Mouse (Mus musculus) hindlimb bud, embryonic 11.5 days (tissue): ENCODE measurements around the gene Pcdh15.

ENCODE experiments used
- DNase-seq: peaks from one replicate; pipeline ENCODE4 v3.0.0-alpha.2; 2012; ENCODE audit warnings: low read depth, low spot score; ENCODE audit errors: extremely low spot score

Pcdh15 gene

GRCm38 (mm10) chr10:73805069-73805468 is 705.9 kb downstream of the Pcdh15 start:
- DNase-seq = no peak

GRCm38 (mm10) chr10:73812311-73812710 is 713.2 kb downstream of the Pcdh15 start:
- no peak for DNase-seq

- DNase-seq = no peak
These were observed 722.8 kb downstream of the Pcdh15 start for GRCm38 (mm10) chr10:73821657-73822583.

GRCm38 (mm10) chr10:73823214-73823613 is 724.1 kb downstream of the Pcdh15 start:
- DNase-seq = no peak

- no peak for DNase-seq
These were observed 727.2 kb downstream of the Pcdh15 start for GRCm38 (mm10) chr10:73826354-73826753.

- DNase-seq = no peak
These were observed 729.6 kb downstream of the Pcdh15 start for GRCm38 (mm10) chr10:73828781-73829180.

- no peak for DNase-seq
These were observed 745.9 kb downstream of the Pcdh15 start for GRCm38 (mm10) chr10:73844998-73845397.

- no peak for DNase-seq
These were observed 763.0 kb downstream of the Pcdh15 start for GRCm38 (mm10) chr10:73862181-73862580.

GRCm38 (mm10) chr10:73878055-73878728 is 779.0 kb downstream of the Pcdh15 start:
- DNase-seq = no peak

GRCm38 (mm10) chr10:73878729-73879067 is 779.6 kb downstream of the Pcdh15 start:
- DNase-seq = no peak

GRCm38 (mm10) chr10:73887771-73888170 is 788.6 kb downstream of the Pcdh15 start:
- peak; percentile 18 for DNase-seq

GRCm38 (mm10) chr10:73892251-73892650 is 793.1 kb downstream of the Pcdh15 start:
- no peak for DNase-seq

- DNase-seq = no peak
These were observed 797.0 kb downstream of the Pcdh15 start for GRCm38 (mm10) chr10:73896086-73896607.

- no peak for DNase-seq
These were observed 800.0 kb downstream of the Pcdh15 start for GRCm38 (mm10) chr10:73899165-73899564.

- DNase-seq = no peak
These were observed 808.5 kb downstream of the Pcdh15 start for GRCm38 (mm10) chr10:73907626-73908025.

GRCm38 (mm10) chr10:73908568-73908967 is 809.4 kb downstream of the Pcdh15 start:
- DNase-seq = no peak

GRCm38 (mm10) chr10:73915170-73915569 is 816.0 kb downstream of the Pcdh15 start:
- no peak for DNase-seq

- no peak for DNase-seq
These were observed 822.4 kb downstream of the Pcdh15 start for GRCm38 (mm10) chr10:73921579-73921978.

GRCm38 (mm10) chr10:73928672-73929071 is 829.5 kb downstream of the Pcdh15 start:
- no peak for DNase-seq

- DNase-seq = no peak
These were observed 830.6 kb downstream of the Pcdh15 start for GRCm38 (mm10) chr10:73929718-73930117.

GRCm38 (mm10) chr10:73931185-73931584 is 832.0 kb downstream of the Pcdh15 start:
- no peak for DNase-seq
